Mouse (Mus musculus) ES-Bruce4 (cell line): ENCODE measurements around the gene Csrnp2. TPM values are rescaled to one million over a fixed set of nuclear protein-coding genes. Genes with fewer than 3 reads are reported as not detected.
"Not testable (repeated sequence)": the region's sequence is repeated elsewhere in the genome, so short reads cannot be mapped to it uniquely, and the experiment has no call there.

Source experiments
- H3K27ac ChIP-seq: 2 replicates; pipeline ENCODE4 v1.5.1; 2012; ENCODE audit warnings: low read length, inconsistent platforms; ENCODE audit not compliant: insufficient read depth
- H3K27me3 ChIP-seq: 2 replicates; pipeline ENCODE4 v1.6.1; 2012; ENCODE audit warnings: mild to moderate bottlenecking, low read length, inconsistent platforms; ENCODE audit not compliant: control insufficient read depth, poor library complexity, insufficient read depth, severe bottlenecking
- H3K36me3 ChIP-seq: 2 replicates; pipeline ENCODE4 v1.6.1; 2012; ENCODE audit warnings: inconsistent platforms, mild to moderate bottlenecking, low read length, moderate library complexity; ENCODE audit not compliant: control insufficient read depth, poor library complexity, insufficient read depth, severe bottlenecking
- H3K4me1 ChIP-seq: one replicate; pipeline ENCODE4 v1.8.1; 2011; ENCODE audit warnings: low read length; ENCODE audit not compliant: control insufficient read depth, insufficient read depth
- H3K4me3 ChIP-seq: 2 replicates; pipeline ENCODE4 v1.5.1; 2011; ENCODE audit warnings: low read depth, mild to moderate bottlenecking, low read length
- H3K9ac ChIP-seq: 2 replicates; pipeline ENCODE4 v1.6.1; 2012; ENCODE audit warnings: low read depth, mild to moderate bottlenecking, inconsistent platforms; ENCODE audit not compliant: poor library complexity, severe bottlenecking
- H3K9me3 ChIP-seq: replicated peaks from 2 replicates; pipeline ENCODE4 v1.6.1; 2012; ENCODE audit warnings: mild to moderate bottlenecking, low read length, inconsistent platforms; ENCODE audit not compliant: control insufficient read depth, poor library complexity, insufficient read depth, severe bottlenecking
- CTCF ChIP-seq: IDR thresholded peaks from one replicate; pipeline ENCODE4 v1.8.1; 2011; ENCODE audit warnings: low read depth, low read length
- EP300 ChIP-seq: IDR thresholded peaks from 2 replicates; pipeline ENCODE4 v1.6.1; 2011; ENCODE audit warnings: low read depth, low read length; ENCODE audit not compliant: insufficient read depth
- POLR2A ChIP-seq: IDR thresholded peaks from one replicate; pipeline ENCODE4 v1.8.1; 2011; ENCODE audit warnings: low read length; ENCODE audit not compliant: insufficient read depth
- polyA plus RNA-seq: library from polyadenylated mRNA; stranded (reverse); fragments of >200 nt; gene quantifications from 2 replicates; pipeline ENCODE4 v1.2.4, GENCODE M21; 2011; ENCODE audit warnings: low read depth; ENCODE audit not compliant: missing spikeins, insufficient read depth, insufficient read length

Csrnp2 gene
- 6.6 and 6.8 TPM in 2 replicates for polyA plus RNA-seq

DNA sequence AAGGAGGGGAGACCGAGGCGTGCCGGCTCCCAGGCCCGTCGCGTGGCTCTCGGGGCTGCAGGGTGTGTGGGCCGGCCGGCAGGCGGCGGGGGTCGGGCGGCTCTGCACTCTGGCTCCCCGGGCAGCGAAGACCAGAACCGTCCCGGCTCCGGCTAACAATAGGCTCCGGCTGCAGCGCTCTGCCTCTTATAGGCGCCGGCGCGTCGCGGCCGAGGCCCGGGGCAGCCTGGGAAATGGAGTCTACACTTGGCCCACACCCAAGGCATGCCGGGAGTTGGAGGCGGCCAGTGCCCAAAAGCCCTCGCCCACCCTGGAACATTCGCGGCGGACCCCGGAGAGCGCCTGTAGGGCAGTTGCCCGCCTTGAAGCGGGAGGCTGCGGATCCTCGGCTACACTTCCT, at the start of gene Csrnp2:
Gene Csrnp2 (minus strand): TSS at position 387 of the 400 bp plus-strand sequence.
- no peaks in the 10 kb centered on the region; the same call in 1 of the 2 replicates for H3K9me3 ChIP-seq
- H3K27me3 ChIP-seq, result no peaks in the 10 kb centered on the region
- peak within 1 kb of the TSS; percentile 74 for H3K9ac ChIP-seq
- H3K27ac ChIP-seq, result no peak within 1 kb of the TSS
- peak within 1 kb of the TSS; percentile 68 for H3K4me3 ChIP-seq
- no peak for TF ChIP-seq CTCF
- TF ChIP-seq EP300, result no peak
- TF ChIP-seq POLR2A, result peak; percentile 81
- no peaks in the 10 kb centered on the region for H3K36me3 ChIP-seq
- no peaks in the 10 kb centered on the region for H3K4me1 ChIP-seq

GRCm38 (mm10) chr15:100543651-100544030, 48.4 kb upstream of the Csrnp2 start:
- not testable (repeated sequence) for H3K4me3 ChIP-seq, H3K36me3 ChIP-seq

GRCm38 (mm10) chr15:100542876-100543650, 47.8 kb upstream of the Csrnp2 start:
- H3K4me1 ChIP-seq, H3K4me3 ChIP-seq, H3K27me3 ChIP-seq, H3K36me3 ChIP-seq, H3K9ac ChIP-seq, H3K27ac ChIP-seq: not testable (repeated sequence)
- H3K9me3 ChIP-seq, result peaks cover 36% of the 10 kb centered on the region

More at GRCm38 (mm10) chr15:100543651-100544030, 48.4 kb upstream of the Csrnp2 start:
- H3K9me3 ChIP-seq, result peaks cover 36% of the 10 kb centered on the region
- H3K9ac ChIP-seq, H3K27me3 ChIP-seq, H3K4me1 ChIP-seq, H3K27ac ChIP-seq: not testable (repeated sequence)

DNA sequence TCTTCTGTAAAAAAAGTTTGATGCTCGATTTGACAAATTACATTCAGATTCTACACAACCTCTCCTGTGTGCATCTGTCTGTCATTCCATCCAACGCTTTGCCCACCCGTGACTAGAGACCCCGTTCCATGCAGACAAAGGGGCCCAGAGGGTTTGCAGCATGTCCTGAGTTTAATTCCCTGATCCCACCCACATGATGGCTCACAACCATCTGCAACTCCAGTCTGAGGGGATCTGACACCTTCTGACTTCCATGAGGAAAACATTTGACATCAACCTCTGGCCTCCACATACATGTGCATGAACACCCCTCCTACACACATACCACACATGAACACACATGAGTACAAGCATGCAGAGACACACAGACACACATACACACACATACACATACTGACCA, 46.1 kb upstream of the Csrnp2 start:
- H3K27ac ChIP-seq, result peak overlapping the region; percentile 2; the same call in 1 of the 2 replicates
- peaks cover 36% of the 10 kb centered on the region for H3K9me3 ChIP-seq
- TF ChIP-seq POLR2A (no peak), EP300 (no peak), CTCF (no peak)
- H3K4me1 ChIP-seq, result no peaks in the 10 kb centered on the region
- no peaks in the 10 kb centered on the region for H3K36me3 ChIP-seq
- no peak overlapping the region for H3K4me3 ChIP-seq
- H3K27me3 ChIP-seq, result no peaks in the 10 kb centered on the region
- H3K9ac ChIP-seq, result no peak overlapping the region

GRCm38 (mm10) chr15:100541001-100541400, 45.7 kb upstream of the Csrnp2 start:
- H3K4me3 ChIP-seq, H3K9ac ChIP-seq, H3K4me1 ChIP-seq, H3K27ac ChIP-seq, H3K36me3 ChIP-seq, H3K27me3 ChIP-seq: not testable (repeated sequence)
- peaks cover 36% of the 10 kb centered on the region for H3K9me3 ChIP-seq

- no peaks in the 10 kb centered on the region for H3K4me1 ChIP-seq
- no peak overlapping the region for H3K9ac ChIP-seq
- H3K27me3 ChIP-seq, result no peaks in the 10 kb centered on the region
- H3K4me3 ChIP-seq, result no peak overlapping the region
- no peaks in the 10 kb centered on the region for H3K36me3 ChIP-seq
- H3K9me3 ChIP-seq, result peaks cover 27% of the 10 kb centered on the region
- TF ChIP-seq EP300 (no peak), POLR2A (no peak), CTCF (no peak)
- H3K27ac ChIP-seq, result no peak overlapping the region
Observed at GRCm38 (mm10) chr15:100539411-100539810, 44.1 kb upstream of the Csrnp2 start.
